Mouse (Mus musculus) myocyte (in vitro differentiated cells): ENCODE data around the gene Cisd2. TPM values are rescaled to one million over a fixed set of nuclear protein-coding genes. Genes with fewer than 3 reads are reported as not detected.

Experiments used
- H3K27me3 ChIP-seq: one replicate; pipeline ENCODE4 v1.6.1; 2011; ENCODE audit not compliant: control insufficient read depth, insufficient read depth, insufficient read length
- H3K36me3 ChIP-seq: one replicate; pipeline ENCODE4 v1.6.1; 2011; ENCODE audit not compliant: control insufficient read depth, insufficient read depth
- H3K4me2 ChIP-seq: one replicate; pipeline ENCODE4 v1.6.1; 2011; ENCODE audit warnings: low read depth, control low read depth
- H3K4me3 ChIP-seq: one replicate; pipeline ENCODE4 v1.5.1; 2011; ENCODE audit warnings: mild to moderate bottlenecking, control low read depth, moderate library complexity
- H3K79me2 ChIP-seq: one replicate; pipeline ENCODE4 v1.6.1; 2011; ENCODE audit not compliant: control insufficient read depth, insufficient read depth
- H3ac ChIP-seq: one replicate; pipeline ENCODE4 v1.6.1; 2011; ENCODE audit not compliant: control insufficient read depth, insufficient read length
- CEBPB ChIP-seq: IDR thresholded peaks from 2 replicates; pipeline ENCODE4 v1.6.1; 2011; ENCODE audit warnings: mild to moderate bottlenecking, moderate library complexity; ENCODE audit not compliant: poor library complexity, insufficient read depth, severe bottlenecking
- E2F4 ChIP-seq: IDR thresholded peaks from one replicate; pipeline ENCODE4 v1.6.1; 2011; ENCODE audit warnings: mild to moderate bottlenecking, control low read depth, moderate library complexity; ENCODE audit not compliant: insufficient read depth
- MAX ChIP-seq: IDR thresholded peaks from one replicate; pipeline ENCODE4 v1.6.1; 2011; ENCODE audit warnings: low read depth, mild to moderate bottlenecking, control low read depth
- MYOD1 ChIP-seq, 3 experiments: IDR thresholded peaks; one replicate each; pipeline ENCODE4 v1.6.1; 2011; ENCODE audit warnings: control low read depth in 2 of 3, low read depth in 2 of 3, mild to moderate bottlenecking in 2 of 3, moderate library complexity in 1 of 3; ENCODE audit not compliant: insufficient read length in 2 of 3, control insufficient read depth in 1 of 3
- MYOG ChIP-seq, 3 experiments: IDR thresholded peaks; one replicate each; pipeline ENCODE4 v1.6.1; 2011; ENCODE audit warnings: control low read depth in 2 of 3, low read depth in 2 of 3, mild to moderate bottlenecking in 2 of 3; ENCODE audit not compliant: insufficient read length in 2 of 3, control insufficient read depth in 1 of 3, insufficient read depth in 1 of 3
- POLR2A ChIP-seq: IDR thresholded peaks from one replicate; pipeline ENCODE4 v1.6.1; 2011; ENCODE audit warnings: low read depth, mild to moderate bottlenecking, control low read depth, moderate library complexity; ENCODE audit not compliant: insufficient read length
- POLR2AphosphoS2 ChIP-seq: IDR thresholded peaks from one replicate; pipeline ENCODE4 v1.6.1; 2011; ENCODE audit warnings: low read depth, control low read depth; ENCODE audit not compliant: insufficient read length
- REST ChIP-seq: IDR thresholded peaks from one replicate; pipeline ENCODE4 v1.6.1; 2011; ENCODE audit warnings: mild to moderate bottlenecking, control low read depth, moderate library complexity; ENCODE audit not compliant: insufficient read depth, insufficient read length
- SRF ChIP-seq: IDR thresholded peaks from one replicate; pipeline ENCODE4 v1.6.1; 2011; ENCODE audit warnings: low read depth; ENCODE audit not compliant: control insufficient read depth, insufficient read length
- TCF12 ChIP-seq: IDR thresholded peaks from one replicate; pipeline ENCODE4 v1.6.1; 2011; ENCODE audit warnings: mild to moderate bottlenecking, control low read depth; ENCODE audit not compliant: poor library complexity, insufficient read depth, severe bottlenecking
- TCF3 ChIP-seq: IDR thresholded peaks from one replicate; pipeline ENCODE4 v1.6.1; 2011; ENCODE audit warnings: low read depth, control low read depth; ENCODE audit not compliant: insufficient read length
- USF1 ChIP-seq: IDR thresholded peaks from one replicate; pipeline ENCODE4 v1.6.1; 2011; ENCODE audit warnings: low read depth, mild to moderate bottlenecking, control low read depth, moderate library complexity
- polyA plus RNA-seq: library from polyadenylated mRNA; unstranded; fragments of >200 nt; fragmentation: generic; extraction: Trizol; gene quantifications from one replicate; pipeline ENCODE4 v1.2.1, GENCODE M21; 2012; ENCODE audit warnings: missing spikeins

Gene Cisd2
- polyA plus RNA-seq, 1 experiment: 10.8 TPM

DNA sequence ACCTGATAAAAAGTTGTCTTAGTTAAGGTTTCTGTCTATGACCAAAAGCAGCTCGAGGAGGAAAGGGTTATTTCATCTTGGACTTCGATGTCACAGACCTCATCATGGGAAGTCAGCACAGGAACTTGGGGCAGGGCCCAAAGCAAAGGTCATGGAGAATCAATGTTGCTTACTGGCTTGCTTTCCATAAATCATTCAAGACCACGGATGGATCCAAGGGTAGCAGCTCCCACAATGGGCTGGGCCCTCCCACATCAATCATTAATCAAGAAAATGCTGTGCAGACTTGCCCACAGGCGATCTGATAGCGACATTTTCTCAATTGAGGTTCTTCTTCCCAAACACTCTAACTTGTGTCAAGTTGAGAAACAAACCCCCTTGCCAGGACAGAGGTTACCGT lies 27.6 kb downstream of the Cisd2 start:
- Histone ChIP-seq H3K4me2 (no peak overlapping the region), H3ac (no peak overlapping the region), H3K79me2 (no peaks in the 10 kb centered on the region), H3K4me3 (no peak overlapping the region), H3K36me3 (no peaks in the 10 kb centered on the region), H3K27me3 (no peaks in the 10 kb centered on the region)
- no peak for TF ChIP-seq POLR2A
- TF ChIP-seq SRF: no peak
- TF ChIP-seq USF1: no peak
- no peak for TF ChIP-seq MYOG (IDR thresholded peaks at IDR 0.05; ENCODE audit: control insufficient read depth in 1 of 3, insufficient read depth in 1 of 3, insufficient read length in 2 of 3, low read depth in 2 of 3)
- TF ChIP-seq POLR2AphosphoS2: no peak

DNA sequence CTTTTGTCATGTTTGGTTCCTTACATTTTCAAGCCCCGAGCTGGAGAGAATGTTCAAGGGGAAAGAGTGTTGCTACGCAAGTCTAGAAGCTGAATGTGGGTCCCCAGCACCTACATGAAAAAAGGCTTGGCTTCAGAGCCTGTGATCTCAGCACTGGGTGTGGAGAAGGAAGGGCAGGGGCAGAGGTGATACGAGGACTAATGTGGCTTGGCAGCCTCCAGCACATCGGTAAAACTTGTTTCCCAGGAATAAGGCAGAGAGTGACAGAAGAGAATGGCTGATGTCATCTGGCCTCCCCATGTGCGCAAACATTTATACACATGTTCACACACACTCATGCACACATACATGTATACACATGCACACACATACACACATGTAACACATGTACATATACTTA lies 28.6 kb downstream of the Cisd2 start:
- H3K36me3 ChIP-seq: no peaks in the 10 kb centered on the region
- TF ChIP-seq MYOD1 (IDR thresholded peaks at IDR 0.05; ENCODE audit: control insufficient read depth in 1 of 3, insufficient read length in 2 of 3, low read depth in 2 of 3) (no peak), MAX (no peak), TCF3 (no peak), SRF (no peak), CEBPB (no peak), POLR2A (no peak), MYOG (IDR thresholded peaks at IDR 0.05; ENCODE audit: control insufficient read depth in 1 of 3, insufficient read depth in 1 of 3, insufficient read length in 2 of 3, low read depth in 2 of 3) (no peak), E2F4 (no peak), USF1 (no peak), REST (no peak)
- no peak overlapping the region for H3K4me3 ChIP-seq
- no peaks in the 10 kb centered on the region for H3K79me2 ChIP-seq
- H3K4me2 ChIP-seq: no peak overlapping the region
- no peak overlapping the region for H3ac ChIP-seq
- no peaks in the 10 kb centered on the region for H3K27me3 ChIP-seq

DNA sequence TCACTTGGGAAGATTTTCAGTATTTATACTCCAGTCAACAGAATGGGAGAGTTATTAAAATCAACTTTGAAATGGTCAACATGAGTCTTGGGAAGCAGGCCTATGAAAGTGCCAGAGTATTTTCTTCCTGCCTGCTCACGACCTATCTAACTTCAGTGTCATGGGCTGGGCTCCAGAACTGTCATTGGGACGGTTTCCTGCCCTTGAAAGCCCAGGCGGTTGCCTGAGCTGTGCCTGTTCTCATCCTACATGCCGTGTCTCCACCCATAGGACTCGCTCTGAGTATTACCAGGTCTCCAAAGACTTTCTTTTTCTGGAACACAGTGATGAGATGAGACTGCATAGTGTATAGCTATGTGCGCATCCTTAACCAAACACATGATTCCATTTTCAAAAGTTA lies 30.5 kb downstream of the Cisd2 start:
- H3K4me2 ChIP-seq: no peak overlapping the region
- no peaks in the 10 kb centered on the region for H3K36me3 ChIP-seq
- TF ChIP-seq CEBPB (no peak), POLR2A (no peak), POLR2AphosphoS2 (no peak), MYOD1 (IDR thresholded peaks at IDR 0.05; ENCODE audit: control insufficient read depth in 1 of 3, insufficient read length in 2 of 3, low read depth in 2 of 3) (no peak), MYOG (IDR thresholded peaks at IDR 0.05; ENCODE audit: control insufficient read depth in 1 of 3, insufficient read depth in 1 of 3, insufficient read length in 2 of 3, low read depth in 2 of 3) (no peak), TCF12 (no peak), REST (no peak), MAX (no peak), TCF3 (no peak), USF1 (no peak), SRF (no peak), E2F4 (no peak)
- no peaks in the 10 kb centered on the region for H3K79me2 ChIP-seq
- no peak overlapping the region for H3K4me3 ChIP-seq
- H3ac ChIP-seq: no peak overlapping the region
- H3K27me3 ChIP-seq: no peaks in the 10 kb centered on the region

DNA sequence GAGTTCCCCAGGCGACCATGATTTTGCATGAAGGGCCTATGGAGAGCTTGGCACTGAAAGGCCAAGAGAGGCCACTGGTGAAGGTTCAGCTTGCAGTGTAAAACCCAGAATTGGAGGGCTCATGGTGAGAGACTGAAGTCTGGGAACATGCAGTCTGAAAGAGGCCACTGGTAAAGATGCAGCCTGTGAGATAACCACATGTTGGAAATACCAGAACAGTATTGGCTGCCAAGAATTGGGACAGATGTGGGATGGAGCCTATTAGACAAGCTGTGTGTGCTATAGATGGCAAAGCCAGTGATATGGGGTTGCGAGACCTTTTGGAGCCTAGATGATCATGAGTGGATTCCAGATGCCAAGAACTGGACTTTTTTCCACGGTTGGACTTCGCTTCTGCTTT lies 43.9 kb downstream of the Cisd2 start:
- Histone ChIP-seq H3K4me2 (no peak overlapping the region), H3K4me3 (no peak overlapping the region), H3K79me2 (no peaks in the 10 kb centered on the region), H3K36me3 (no peaks in the 10 kb centered on the region), H3ac (no peak overlapping the region), H3K27me3 (no peaks in the 10 kb centered on the region)
- no peak for TF ChIP-seq TCF12
- no peak for TF ChIP-seq REST
- TF ChIP-seq MYOD1 (IDR thresholded peaks at IDR 0.05; ENCODE audit: control insufficient read depth in 1 of 3, insufficient read length in 2 of 3, low read depth in 2 of 3): no peak
- no peak for TF ChIP-seq CEBPB
- TF ChIP-seq E2F4: no peak
- TF ChIP-seq POLR2AphosphoS2: no peak
- TF ChIP-seq USF1: no peak
- no peak for TF ChIP-seq POLR2A
- no peak for TF ChIP-seq MAX
- no peak for TF ChIP-seq MYOG (IDR thresholded peaks at IDR 0.05; ENCODE audit: control insufficient read depth in 1 of 3, insufficient read depth in 1 of 3, insufficient read length in 2 of 3, low read depth in 2 of 3)
- no peak for TF ChIP-seq SRF

DNA sequence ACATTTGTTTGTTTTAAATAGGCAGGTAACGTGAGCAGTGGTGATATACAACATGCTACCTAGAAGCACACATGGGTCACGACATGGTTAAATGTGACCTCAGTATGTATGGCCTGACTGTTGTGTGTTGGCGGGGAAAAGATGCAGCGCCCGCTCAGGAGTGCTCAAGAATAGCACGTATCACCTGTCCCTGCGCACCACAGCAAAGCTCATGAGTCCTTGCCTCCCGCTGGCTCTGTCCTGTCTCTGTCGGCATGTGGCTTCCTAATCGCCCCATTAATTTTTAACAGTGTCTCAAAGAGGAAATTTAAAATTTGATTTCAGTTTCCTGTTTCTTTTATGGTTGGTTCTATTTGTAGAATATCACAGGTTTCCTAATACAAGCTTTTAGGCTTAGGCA lies 46.3 kb downstream of the Cisd2 start:
- Histone ChIP-seq H3ac (no peak overlapping the region), H3K27me3 (no peaks in the 10 kb centered on the region), H3K79me2 (no peaks in the 10 kb centered on the region), H3K4me2 (no peak overlapping the region), H3K4me3 (no peak overlapping the region), H3K36me3 (no peaks in the 10 kb centered on the region)
- no peak for TF ChIP-seq MYOD1 (IDR thresholded peaks at IDR 0.05; ENCODE audit: control insufficient read depth in 1 of 3, insufficient read length in 2 of 3, low read depth in 2 of 3)
- TF ChIP-seq MAX: no peak
- TF ChIP-seq CEBPB: no peak
- TF ChIP-seq SRF: no peak
- no peak for TF ChIP-seq E2F4
- no peak for TF ChIP-seq MYOG (IDR thresholded peaks at IDR 0.05; ENCODE audit: control insufficient read depth in 1 of 3, insufficient read depth in 1 of 3, insufficient read length in 2 of 3, low read depth in 2 of 3)
- TF ChIP-seq REST: no peak
- no peak for TF ChIP-seq TCF12
